Mouse (Mus musculus) liver, embryonic 14.5 days (tissue): ENCODE results near the gene Trappc10. TPM values are rescaled to one million over a fixed set of nuclear protein-coding genes. Genes with fewer than 3 reads are reported as not detected.
A peak's percentile ranks its signal among the peaks of the same experiment; 100 is the strongest.

Source experiments
- ATAC-seq: fragments of 200-750 bp; cut with Nextera tagmentation; 2 replicates; pipeline ENCODE4 v1.8.0; 2017; ENCODE audit warnings: moderate number of reproducible peaks, mild to moderate bottlenecking, moderate library complexity; ENCODE audit not compliant: insufficient read depth
- DNase-seq, 3 experiments: peaks; one replicate each; pipeline ENCODE4 v3.0.0-alpha.2; 2012 to 2013; ENCODE audit warnings: low read depth in 3 of 3, low spot score in 3 of 3
- H3K27ac ChIP-seq: fragments of 300-500 bp; sonication (generic); 2 replicates; pipeline ENCODE4 v1.5.1; 2014; ENCODE audit warnings: moderate library complexity, mild to moderate bottlenecking, control low read depth, inconsistent platforms
- H3K27me3 ChIP-seq: fragments of 300-500 bp; sonication (generic); 2 replicates; pipeline ENCODE4 v1.6.1; 2014; ENCODE audit warnings: mild to moderate bottlenecking, low read length, moderate library complexity; ENCODE audit not compliant: control insufficient read depth, insufficient read depth
- H3K36me3 ChIP-seq: fragments of 300-500 bp; sonication (generic); replicated peaks from 2 replicates; pipeline ENCODE4 v1.6.1; 2014; ENCODE audit warnings: low read depth; ENCODE audit not compliant: control insufficient read depth, insufficient read depth
- H3K4me1 ChIP-seq, 2 experiments: fragments of 200-500 bp in 1 of 2; fragments of 300-500 bp in 1 of 2; sonication (generic) in 1 of 2; replicated peaks; 2 replicates each; pipeline ENCODE4 v1.6.1; 2012 to 2014; ENCODE audit warnings: antibody characterized with exemption in 1 of 2, inconsistent platforms in 1 of 2, low read length in 1 of 2; ENCODE audit not compliant: control insufficient read depth in 2 of 2, insufficient read depth in 2 of 2
- H3K4me2 ChIP-seq: fragments of 300-500 bp; sonication (generic); 2 replicates; pipeline ENCODE4 v1.6.1; 2014; ENCODE audit warnings: low read depth, mild to moderate bottlenecking, control low read depth, moderate library complexity
- H3K4me3 ChIP-seq, 2 experiments: fragments of 200-500 bp in 1 of 2; fragments of 300-500 bp in 1 of 2; sonication (generic) in 1 of 2; 2 replicates each; pipeline ENCODE4 v1.5.1; 2012 to 2014; ENCODE audit warnings: low read depth in 2 of 2, low read length in 2 of 2, mild to moderate bottlenecking in 2 of 2, control low read depth in 1 of 2, inconsistent platforms in 1 of 2, moderate library complexity in 1 of 2; ENCODE audit not compliant: insufficient read depth in 1 of 2
- H3K9ac ChIP-seq: fragments of 300-500 bp; sonication (generic); replicated peaks from 2 replicates; pipeline ENCODE4 v1.6.1; 2014; ENCODE audit warnings: mild to moderate bottlenecking, control low read depth, moderate library complexity
- H3K9me3 ChIP-seq: fragments of 300-500 bp; sonication (generic); 2 replicates; pipeline ENCODE4 v1.6.1; 2016; ENCODE audit warnings: low read length, mixed read lengths; ENCODE audit not compliant: control insufficient read depth
- CTCF ChIP-seq: IDR thresholded peaks from 2 replicates; pipeline ENCODE4 v1.5.1; 2016; ENCODE audit warnings: antibody characterized with exemption, low read depth, control low read depth
- EP300 ChIP-seq: IDR thresholded peaks from 2 replicates; pipeline ENCODE4 v1.6.1; 2016; ENCODE audit warnings: antibody characterized with exemption, low read depth
- WGBS: fragments of 180-500 bp; shearing (Covaris S2); extraction: QIAGEN DNeasy Blood & Tissue Kit; methylation state at CpG from one replicate; pipeline ENCODE4 v1.1.7; 2014; ENCODE audit not compliant: insufficient replicate concordance; 5-methylcytosine and 5-hydroxymethylcytosine counted together
- polyA plus RNA-seq, 2 experiments: library from polyadenylated mRNA; depleted of rRNA in 1 of 2; stranded (reverse) in 1 of 2; unstranded in 1 of 2; fragments of >200 nt; fragmentation: Nextera tagmentation in 1 of 2; extraction: Ambion mirVana in 1 of 2; gene quantifications; 2 replicates each; pipeline versions ENCODE4 v1.2.1 to v1.2.3; 2012 to 2014

Gene Trappc10
- polyA plus RNA-seq, 2 experiments = 15.8 to 19.8 TPM

DNA sequence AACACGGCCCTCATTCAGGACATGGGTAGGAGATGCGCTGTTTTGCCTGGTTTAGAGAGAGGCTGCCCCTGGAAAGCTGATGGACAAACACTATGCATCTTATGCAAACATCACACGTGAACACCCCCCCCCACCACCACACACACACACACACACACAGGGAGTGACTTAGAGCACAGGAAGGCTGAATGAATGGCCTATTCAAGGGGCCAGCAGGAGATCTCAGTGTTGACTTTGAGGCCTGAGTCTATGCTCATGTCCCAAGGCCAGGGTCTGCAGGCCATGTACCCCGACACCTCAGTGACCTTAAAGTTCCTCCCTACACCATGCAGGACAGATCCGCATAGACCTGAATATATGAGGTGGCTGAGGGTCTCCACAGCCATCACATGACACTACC, 43.7 kb upstream of the Trappc10 start:
- TF ChIP-seq EP300 (no peak), CTCF (no peak)
- ATAC-seq = no peak
- Histone ChIP-seq H3K9ac (no peak overlapping the region), H3K36me3 (no peaks in the 10 kb centered on the region), H3K27ac (no peak overlapping the region), H3K4me2 (no peak overlapping the region), H3K4me1 (no peaks in the 10 kb centered on the region), H3K9me3 (no peaks in the 10 kb centered on the region), H3K27me3 (no peaks in the 10 kb centered on the region), H3K4me3 (no peak overlapping the region)
- 66% methylated on average over 5 of the region's 5 CpGs for WGBS
- no peak for DNase-seq

DNA sequence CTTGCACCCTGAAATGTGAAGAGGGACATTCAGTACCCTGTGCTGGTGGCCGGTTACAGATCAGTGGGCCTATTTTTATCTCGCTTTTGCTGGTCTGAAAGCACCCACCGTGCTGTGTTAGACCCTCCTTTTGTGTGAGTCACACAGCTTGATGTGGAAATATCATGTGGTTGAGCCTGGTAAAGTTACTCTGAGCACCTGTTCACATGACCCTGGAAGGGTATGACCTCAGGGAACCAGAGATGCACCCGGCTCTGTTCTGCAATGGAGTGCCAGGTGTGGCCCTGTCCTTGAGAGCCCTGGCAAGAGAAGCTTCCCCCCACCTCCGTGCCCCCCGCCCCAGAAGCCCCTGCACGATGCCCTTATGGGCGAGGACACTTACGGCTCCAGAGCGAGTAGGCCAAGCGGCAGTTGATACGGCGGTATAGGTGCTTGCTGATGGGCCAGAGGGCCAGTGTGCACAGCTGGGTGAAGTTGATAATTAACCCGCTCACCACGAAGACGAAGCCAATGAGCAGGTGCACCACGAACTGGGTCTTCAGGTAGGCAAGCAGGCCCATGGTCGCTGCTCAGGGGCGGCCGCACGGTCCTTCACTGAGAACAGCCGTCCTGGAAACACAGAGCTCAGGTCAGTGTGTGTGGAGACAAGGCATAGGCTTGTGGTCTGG, 43.2 kb upstream of the Trappc10 start:
- 72% methylated on average over 22 of the region's 22 CpGs for WGBS
- DNase-seq (no peak), ATAC-seq (0 out of 2 replicates have a peak, but pooled peaks have one; percentile 14)

DNA sequence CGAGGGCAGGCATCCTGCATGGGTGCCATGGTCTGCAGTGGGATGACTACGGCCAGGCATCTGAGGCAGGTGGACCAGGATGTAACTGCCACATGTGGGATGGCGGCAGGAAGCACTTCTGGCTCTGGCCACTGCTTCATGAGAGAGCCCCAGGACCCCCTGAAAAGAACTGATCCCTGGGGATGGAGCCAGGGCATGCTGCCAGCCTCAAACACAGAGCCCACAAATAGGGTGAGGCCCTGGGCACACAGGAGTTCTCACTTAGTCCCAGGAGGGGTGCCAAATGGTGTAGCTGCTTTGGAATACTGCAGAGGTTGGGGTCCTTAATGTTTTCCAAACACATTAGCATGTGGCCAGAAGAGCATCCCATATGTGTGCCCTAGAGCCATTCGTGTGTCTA, 41.5 kb upstream of the Trappc10 start:
- no peak for TF ChIP-seq CTCF
- no peak for TF ChIP-seq EP300
- Histone ChIP-seq H3K36me3 (no peaks in the 10 kb centered on the region), H3K4me3 (no peak overlapping the region), H3K9ac (no peak overlapping the region), H3K9me3 (no peaks in the 10 kb centered on the region), H3K4me2 (no peak overlapping the region), H3K4me1 (no peaks in the 10 kb centered on the region), H3K27ac (no peak overlapping the region), H3K27me3 (no peaks in the 10 kb centered on the region)
- ATAC-seq (no peak), DNase-seq (no peak)
- 62% methylated on average over 4 of the region's 4 CpGs for WGBS

More for the DNA sequence above, 43.2 kb upstream of the Trappc10 start:
- TF ChIP-seq CTCF (no peak), EP300 (no peak)
- no peaks in the 10 kb centered on the region for H3K9me3 ChIP-seq
- no peak overlapping the region for H3K9ac ChIP-seq
- no peaks in the 10 kb centered on the region for H3K4me1 ChIP-seq
- H3K27ac ChIP-seq = no peak overlapping the region
- no peak overlapping the region for H3K4me2 ChIP-seq
- no peaks in the 10 kb centered on the region for H3K36me3 ChIP-seq
- no peaks in the 10 kb centered on the region for H3K27me3 ChIP-seq
- H3K4me3 ChIP-seq = no peak overlapping the region

GRCm38 (mm10) chr10:78285409-78285808, 41.0 kb upstream of the Trappc10 start:
- Histone ChIP-seq H3K4me2 (no peak overlapping the region), H3K27ac (no peak overlapping the region), H3K36me3 (no peaks in the 10 kb centered on the region), H3K4me1 (no peaks in the 10 kb centered on the region), H3K4me3 (no peak overlapping the region), H3K27me3 (no peaks in the 10 kb centered on the region), H3K9ac (no peak overlapping the region), H3K9me3 (no peaks in the 10 kb centered on the region)
- no peak for DNase-seq
- 34% methylated on average over 6 of the region's 6 CpGs for WGBS
- TF ChIP-seq EP300 = no peak
- no peak for TF ChIP-seq CTCF
- ATAC-seq = peak; percentile 21; the same call in 1 of the 2 replicates

GRCm38 (mm10) chr10:78284812-78285211, 40.4 kb upstream of the Trappc10 start:
- Histone ChIP-seq H3K4me3 (no peak overlapping the region), H3K4me2 (no peak overlapping the region), H3K4me1 (no peaks in the 10 kb centered on the region), H3K27me3 (no peaks in the 10 kb centered on the region), H3K9ac (no peak overlapping the region), H3K36me3 (no peaks in the 10 kb centered on the region), H3K27ac (no peak overlapping the region), H3K9me3 (no peaks in the 10 kb centered on the region)
- TF ChIP-seq EP300 = no peak
- no peak for TF ChIP-seq CTCF
- no peak for DNase-seq
- no peak for ATAC-seq
- WGBS = 13% methylated on average over 12 of the region's 12 CpGs
